Mouse (Mus musculus): ENCODE data around the gene Tmem216. TPM values are rescaled to one million over a fixed set of nuclear protein-coding genes. Genes with fewer than 3 reads are reported as not detected.
"Not testable (repeated sequence)": the region's sequence is repeated elsewhere in the genome, so short reads cannot be mapped to it uniquely, and the experiment has no call there.

Gene Tmem216
- polyA plus RNA-seq, 1 experiment from 2014 or later: 66.9 TPM

- Histone ChIP-seq H3K4me3 (no peak overlapping the region), H3K9me3 (replicated peaks) (no peaks in the 10 kb centered on the region), H3K4me1 (peaks cover 23% of the 10 kb centered on the region), H3K36me3 (no peaks in the 10 kb centered on the region), H3K27ac (replicated peaks) (no peak overlapping the region), H3K27me3 (ENCODE audit: low read depth, poor library complexity, severe bottlenecking) (no peaks in the 10 kb centered on the region)
- 39% methylated on average over 5 of the region's 5 CpGs for WGBS
- DNase-seq (ENCODE audit: low spot score): no peak
Measured at GRCm38 (mm10) chr19:10560108-10560507, 4.1 kb upstream of the Tmem216 start.

GRCm38 (mm10) chr19:10557837-10558375 lies 1.9 kb upstream of the Tmem216 start:
- not testable (repeated sequence) for H3K9me3 ChIP-seq (replicated peaks); H3K36me3 ChIP-seq; H3K27ac ChIP-seq (replicated peaks); DNase-seq (ENCODE audit: low spot score); H3K27me3 ChIP-seq (ENCODE audit: low read depth, poor library complexity, severe bottlenecking); H3K4me3 ChIP-seq
- H3K4me1 ChIP-seq: peaks cover 31% of the 10 kb centered on the region
- 74% methylated on average over 4 of the region's 4 CpGs for WGBS

- Histone ChIP-seq H3K9me3 (replicated peaks) (no peaks in the 10 kb centered on the region), H3K27me3 (ENCODE audit: low read depth, poor library complexity, severe bottlenecking) (no peaks in the 10 kb centered on the region), H3K4me3 (no peak overlapping the region), H3K4me1 (peaks cover 31% of the 10 kb centered on the region), H3K27ac (replicated peaks) (no peak overlapping the region), H3K36me3 (peaks cover 10% of the 10 kb centered on the region)
- 80% methylated on average over 2 of the region's 2 CpGs for WGBS
- DNase-seq (ENCODE audit: low spot score): no peak
Measured at GRCm38 (mm10) chr19:10557430-10557829, 1.4 kb upstream of the Tmem216 start.

- Histone ChIP-seq H3K4me1 (peaks cover 27% of the 10 kb centered on the region), H3K36me3 (peaks cover 14% of the 10 kb centered on the region), H3K27me3 (ENCODE audit: low read depth, poor library complexity, severe bottlenecking) (no peaks in the 10 kb centered on the region), H3K4me3 (no peak overlapping the region), H3K27ac (replicated peaks) (no peak overlapping the region), H3K9me3 (replicated peaks) (no peaks in the 10 kb centered on the region)
- no peak for DNase-seq (ENCODE audit: low spot score)
- 65% methylated on average over 2 of the region's 2 CpGs for WGBS
Measured at GRCm38 (mm10) chr19:10557001-10557400, 963 bp upstream of the Tmem216 start.

GRCm38 (mm10) chr19:10539454-10539853 lies 16.6 kb downstream of the Tmem216 start:
- no peaks in the 10 kb centered on the region for H3K9me3 ChIP-seq (replicated peaks)
- DNase-seq (ENCODE audit: low spot score): no peak
- no peaks in the 10 kb centered on the region for H3K27me3 ChIP-seq (ENCODE audit: low read depth, poor library complexity, severe bottlenecking)
- peaks cover 99% of the 10 kb centered on the region for H3K36me3 ChIP-seq
- H3K27ac ChIP-seq (replicated peaks): no peak overlapping the region
- 93% methylated on average over 5 of the region's 5 CpGs for WGBS
- H3K4me3 ChIP-seq: no peak overlapping the region
- no peaks in the 10 kb centered on the region for H3K4me1 ChIP-seq

- H3K27me3 ChIP-seq (ENCODE audit: low read depth, poor library complexity, severe bottlenecking): no peaks in the 10 kb centered on the region
- WGBS: 98% methylated on average over 1 of the region's 1 CpGs
- DNase-seq (ENCODE audit: low spot score): no peak
Measured at GRCm38 (mm10) chr19:10530082-10530481, 26.0 kb downstream of the Tmem216 start.

GRCm38 (mm10) chr19:10525910-10526309 lies 30.1 kb downstream of the Tmem216 start, which contains the start of gene Sdhaf2:
Sdhaf2 (minus strand) TSS chr19:10526142.
- no peaks in the 10 kb centered on the region for H3K27me3 ChIP-seq (ENCODE audit: low read depth, poor library complexity, severe bottlenecking)
- peak within 1 kb of the TSS; percentile 98 for H3K4me3 ChIP-seq
- no peak for DNase-seq (ENCODE audit: low spot score)
- H3K9me3 ChIP-seq (replicated peaks): no peaks in the 10 kb centered on the region
- peak within 1 kb of the TSS; percentile 100 for H3K27ac ChIP-seq (replicated peaks)
- peaks cover 36% of the 10 kb centered on the region for H3K4me1 ChIP-seq
- under 1% methylated on average over 11 of the region's 11 CpGs for WGBS
- H3K36me3 ChIP-seq: peaks cover 43% of the 10 kb centered on the region

More at GRCm38 (mm10) chr19:10530082-10530481, 26.0 kb downstream of the Tmem216 start:
- Histone ChIP-seq H3K9me3 (replicated peaks) (no peaks in the 10 kb centered on the region), H3K4me1 (peaks cover 20% of the 10 kb centered on the region), H3K27ac (replicated peaks) (no peak overlapping the region), H3K36me3 (peaks cover 81% of the 10 kb centered on the region), H3K4me3 (no peak overlapping the region)

- Histone ChIP-seq H3K4me3 (peak within 1 kb of the TSS; percentile 98), H3K27me3 (ENCODE audit: low read depth, poor library complexity, severe bottlenecking) (no peaks in the 10 kb centered on the region), H3K4me1 (peaks cover 36% of the 10 kb centered on the region), H3K27ac (replicated peaks) (peak within 1 kb of the TSS; percentile 100), H3K36me3 (peaks cover 37% of the 10 kb centered on the region), H3K9me3 (replicated peaks) (no peaks in the 10 kb centered on the region)
- DNase-seq (ENCODE audit: low spot score): peak; percentile 94
- under 1% methylated on average over 93 of the region's 93 CpGs for WGBS
Measured at GRCm38 (mm10) chr19:10525106-10525901, 30.7 kb downstream of the Tmem216 start, which contains the start of gene Cpsf7. Cpsf7 (plus strand) TSS chr19:10525266.

- Histone ChIP-seq H3K36me3 (peaks cover 31% of the 10 kb centered on the region), H3K27me3 (ENCODE audit: low read depth, poor library complexity, severe bottlenecking) (no peaks in the 10 kb centered on the region), H3K27ac (replicated peaks) (peak overlapping the region; percentile 100), H3K9me3 (replicated peaks) (no peaks in the 10 kb centered on the region), H3K4me3 (peak overlapping the region; percentile 98), H3K4me1 (peaks cover 36% of the 10 kb centered on the region)
- 1% methylated on average over 19 of the region's 19 CpGs for WGBS
- DNase-seq (ENCODE audit: low spot score): no peak
Measured at GRCm38 (mm10) chr19:10524784-10525105, 31.3 kb downstream of the Tmem216 start.

GRCm38 (mm10) chr19:10523483-10524080 lies 32.5 kb downstream of the Tmem216 start:
- Histone ChIP-seq H3K4me1 (peaks cover 36% of the 10 kb centered on the region), H3K27me3 (ENCODE audit: low read depth, poor library complexity, severe bottlenecking) (no peaks in the 10 kb centered on the region), H3K4me3 (peak overlapping the region; percentile 98; the same call in 1 of the 2 replicates), H3K36me3 (peaks cover 20% of the 10 kb centered on the region), H3K27ac (replicated peaks) (no peak overlapping the region), H3K9me3 (replicated peaks) (no peaks in the 10 kb centered on the region)
- no peak for DNase-seq (ENCODE audit: low spot score)
- WGBS: 87% methylated on average over 5 of the region's 5 CpGs

- Histone ChIP-seq H3K4me3 (no peak overlapping the region), H3K4me1 (peaks cover 27% of the 10 kb centered on the region), H3K27ac (replicated peaks) (no peak overlapping the region), H3K27me3 (ENCODE audit: low read depth, poor library complexity, severe bottlenecking) (no peaks in the 10 kb centered on the region), H3K36me3 (peaks cover 15% of the 10 kb centered on the region), H3K9me3 (replicated peaks) (no peaks in the 10 kb centered on the region)
- WGBS: 81% methylated on average over 1 of the region's 1 CpGs
- no peak for DNase-seq (ENCODE audit: low spot score)
Measured at GRCm38 (mm10) chr19:10521926-10522325, 34.1 kb downstream of the Tmem216 start.

GRCm38 (mm10) chr19:10520355-10520754 lies 35.7 kb downstream of the Tmem216 start:
- Histone ChIP-seq H3K27ac (replicated peaks) (no peak overlapping the region), H3K27me3 (ENCODE audit: low read depth, poor library complexity, severe bottlenecking) (no peaks in the 10 kb centered on the region), H3K36me3 (peaks cover 27% of the 10 kb centered on the region), H3K4me3 (no peak overlapping the region), H3K4me1 (peaks cover 18% of the 10 kb centered on the region), H3K9me3 (replicated peaks) (no peaks in the 10 kb centered on the region)
- DNase-seq (ENCODE audit: low spot score): no peak
- WGBS: 35% methylated on average over 1 of the region's 1 CpGs

All from midbrain, embryonic 10.5 days (tissue).